Mouse (Mus musculus): Measurements from ENCODE around the gene Arhgap33. TPM values are rescaled to one million over a fixed set of nuclear protein-coding genes. Genes with fewer than 3 reads are reported as not detected.
A peak's percentile ranks its signal among the peaks of the same experiment; 100 is the strongest.
"Not testable (repeated sequence)": the region's sequence is repeated elsewhere in the genome, so short reads cannot be mapped to it uniquely, and the experiment has no call there.

The Arhgap33 gene
- polyA plus RNA-seq, 2 experiments = 1.3 to 7.1 TPM

DNA sequence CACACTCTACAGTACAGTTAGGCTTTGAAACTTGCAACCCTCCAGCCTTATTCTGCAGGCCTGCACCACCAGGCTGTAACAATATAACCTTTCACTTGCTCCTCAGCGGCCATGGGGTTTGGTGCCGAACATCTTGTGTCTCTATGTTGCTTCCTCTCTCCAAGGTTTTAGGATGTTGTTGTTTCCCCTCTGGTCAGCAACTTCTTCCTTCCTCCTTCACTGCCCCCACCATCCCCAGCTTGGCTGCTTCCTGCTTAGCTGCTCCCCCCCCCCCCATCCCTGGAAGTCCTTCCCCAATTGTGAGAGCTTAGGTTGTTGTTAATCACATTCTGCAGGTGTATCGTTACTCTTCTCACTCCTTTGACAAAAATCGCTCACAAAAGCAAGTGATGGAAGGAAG lies 26.8 kb downstream of the Arhgap33 start:
- H3K4me3 ChIP-seq (ENCODE audit: insufficient read depth in 1 of 2, low read depth in 2 of 2, low read length in 2 of 2) = no peak overlapping the region
- no peak for ATAC-seq (ENCODE audit: insufficient read depth)
- H3K36me3 ChIP-seq (replicated peaks; ENCODE audit: control insufficient read depth, insufficient read depth, low read depth) = no peaks in the 10 kb centered on the region
- 22% methylated on average over 4 of the region's 4 CpGs for WGBS (ENCODE audit: insufficient replicate concordance)
- H3K4me1 ChIP-seq (replicated peaks; ENCODE audit: control insufficient read depth in 2 of 2, insufficient read depth in 2 of 2, low read length in 1 of 2) = no peaks in the 10 kb centered on the region
- H3K4me2 ChIP-seq (ENCODE audit: low read depth) = no peak overlapping the region
- no peak for DNase-seq (ENCODE audit: low read depth in 3 of 3, low spot score in 3 of 3)
- H3K27ac ChIP-seq = no peak overlapping the region
- no peak overlapping the region for H3K9ac ChIP-seq (replicated peaks)
- no peaks in the 10 kb centered on the region for H3K9me3 ChIP-seq (ENCODE audit: control insufficient read depth, low read length)
- no peaks in the 10 kb centered on the region for H3K27me3 ChIP-seq (ENCODE audit: control insufficient read depth, insufficient read depth, low read length)
- no peak for TF ChIP-seq CTCF (IDR thresholded peaks at IDR 0.05; ENCODE audit: low read depth)
- no peak for TF ChIP-seq EP300 (IDR thresholded peaks at IDR 0.05; ENCODE audit: low read depth)

DNA sequence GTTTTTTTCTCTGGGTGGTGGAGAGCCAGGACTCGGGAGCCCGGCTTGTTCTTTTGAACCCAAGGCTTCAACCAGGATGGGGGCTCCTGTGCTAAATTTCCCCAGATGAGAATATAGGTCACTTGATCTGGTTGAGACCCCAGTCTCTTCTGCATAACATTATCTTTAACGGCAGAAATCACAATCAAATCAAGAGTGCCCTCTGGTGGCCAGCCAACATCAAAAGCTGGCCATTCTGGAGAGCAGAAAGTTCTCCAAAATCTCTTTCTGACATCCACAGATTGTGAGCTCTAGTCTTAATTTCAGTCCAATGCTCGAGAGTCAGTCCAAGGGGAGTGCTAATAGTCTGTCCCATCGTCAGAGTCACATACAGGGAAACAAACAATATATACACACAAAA lies 33.7 kb downstream of the Arhgap33 start:
- DNase-seq (ENCODE audit: low read depth in 3 of 3, low spot score in 3 of 3); H3K4me3 ChIP-seq (ENCODE audit: insufficient read depth in 1 of 2, low read depth in 2 of 2, low read length in 2 of 2); H3K27me3 ChIP-seq (ENCODE audit: control insufficient read depth, insufficient read depth, low read length); H3K4me2 ChIP-seq (ENCODE audit: low read depth); H3K9me3 ChIP-seq (ENCODE audit: control insufficient read depth, low read length); H3K27ac ChIP-seq; H3K36me3 ChIP-seq (replicated peaks; ENCODE audit: control insufficient read depth, insufficient read depth, low read depth); H3K9ac ChIP-seq (replicated peaks); ATAC-seq (ENCODE audit: insufficient read depth); H3K4me1 ChIP-seq (replicated peaks; ENCODE audit: control insufficient read depth in 2 of 2, insufficient read depth in 2 of 2, low read length in 1 of 2): not testable (repeated sequence)
- 41% methylated on average over 5 of the region's 5 CpGs for WGBS (ENCODE audit: insufficient replicate concordance)
- peak; percentile 31 for TF ChIP-seq CTCF (IDR thresholded peaks at IDR 0.05; ENCODE audit: low read depth)

DNA sequence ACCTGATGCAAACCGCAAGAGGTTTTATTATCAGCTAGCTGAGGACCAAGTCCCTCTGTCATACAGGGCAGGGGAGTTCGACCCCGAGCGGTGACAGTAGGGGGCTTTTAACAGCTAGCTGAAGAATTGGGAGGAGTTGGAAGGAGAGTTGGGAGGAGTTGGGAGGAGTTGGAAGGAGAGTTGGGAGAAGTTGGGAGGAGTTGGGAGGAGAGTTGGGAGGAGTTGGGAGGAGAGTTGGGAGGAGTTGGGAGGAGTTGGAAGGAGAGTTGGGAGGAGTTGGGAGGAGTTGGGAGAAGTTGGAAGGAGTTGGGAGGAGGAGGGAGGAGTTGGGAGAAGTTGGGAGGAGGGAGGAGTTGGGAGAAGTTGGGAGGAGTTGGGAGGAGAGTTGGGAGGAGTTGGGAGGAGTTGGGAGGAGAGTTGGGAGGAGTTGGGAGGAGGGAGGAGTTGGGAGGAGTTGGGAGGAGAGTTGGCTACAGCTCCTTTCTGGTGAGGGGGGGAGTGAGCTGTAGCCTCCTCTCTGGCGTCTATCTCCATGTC lies 39.3 kb downstream of the Arhgap33 start:
- H3K27me3 ChIP-seq (ENCODE audit: control insufficient read depth, insufficient read depth, low read length); H3K4me2 ChIP-seq (ENCODE audit: low read depth); H3K9ac ChIP-seq (replicated peaks); DNase-seq (ENCODE audit: low read depth in 3 of 3, low spot score in 3 of 3); H3K36me3 ChIP-seq (replicated peaks; ENCODE audit: control insufficient read depth, insufficient read depth, low read depth); H3K4me1 ChIP-seq (replicated peaks; ENCODE audit: control insufficient read depth in 2 of 2, insufficient read depth in 2 of 2, low read length in 1 of 2); H3K9me3 ChIP-seq (ENCODE audit: control insufficient read depth, low read length); H3K27ac ChIP-seq; H3K4me3 ChIP-seq (ENCODE audit: insufficient read depth in 1 of 2, low read depth in 2 of 2, low read length in 2 of 2); ATAC-seq (ENCODE audit: insufficient read depth): not testable (repeated sequence)
- WGBS (ENCODE audit: insufficient replicate concordance) = 38% methylated on average over 5 of the region's 5 CpGs

DNA sequence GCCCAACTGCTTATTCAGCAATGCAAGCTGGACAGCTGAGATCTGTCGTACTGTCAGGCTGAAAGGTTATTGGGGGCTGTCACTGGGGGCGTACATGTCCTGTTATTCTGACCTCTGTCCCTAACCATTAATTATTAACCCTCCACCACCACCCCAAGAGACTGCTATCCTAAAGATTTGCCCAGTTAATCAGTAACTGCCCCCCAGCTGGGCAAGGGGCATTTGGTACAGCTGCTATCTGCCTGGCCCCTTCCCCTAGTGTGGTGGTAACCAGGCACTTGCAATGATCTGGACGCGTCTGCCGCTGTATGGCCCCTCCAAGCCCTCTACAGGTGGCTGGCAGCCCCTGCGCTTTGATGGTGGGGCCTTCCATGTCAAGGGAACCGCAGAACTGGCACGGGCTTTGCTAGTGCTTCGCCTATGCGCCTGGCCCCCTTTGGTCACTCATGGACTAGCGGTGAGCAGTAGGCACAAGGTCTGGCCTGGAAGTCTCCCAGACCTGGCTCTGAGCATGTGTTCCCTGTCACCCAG lies 41.4 kb downstream of the Arhgap33 start, which contains the start of gene Prodh2:
Prodh2 (plus strand) TSS at position 222 of the 531 bp plus-strand sequence.
- H3K9ac ChIP-seq (replicated peaks) = no peak within 1 kb of the TSS

DNA sequence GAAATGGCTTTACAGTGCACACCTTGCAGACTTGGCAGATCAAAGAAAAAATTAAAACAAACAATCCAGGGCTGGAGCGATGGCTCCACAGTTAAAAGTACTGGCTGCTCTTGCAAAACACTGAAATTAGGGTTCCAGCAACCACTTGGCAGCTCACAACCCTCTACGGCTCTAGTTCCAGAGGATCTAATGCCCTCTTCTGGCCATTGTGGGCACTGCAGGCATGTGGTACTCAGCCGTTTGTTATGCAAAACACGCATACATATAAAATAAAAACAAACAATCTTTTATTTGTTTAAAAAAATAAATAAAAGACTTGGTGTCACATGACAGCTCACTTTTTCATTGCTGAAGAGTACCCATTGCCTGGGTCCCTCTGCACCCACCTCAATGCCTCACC lies 42.1 kb downstream of the Arhgap33 start:
- no peak overlapping the region for H3K27ac ChIP-seq
- H3K4me2 ChIP-seq (ENCODE audit: low read depth) = peak overlapping the region; percentile 28; the same call in 1 of the 2 replicates
- DNase-seq (ENCODE audit: low read depth in 3 of 3, low spot score in 3 of 3) = peak; percentile 34 to 45 (median 42)
- H3K4me1 ChIP-seq (replicated peaks; ENCODE audit: control insufficient read depth in 2 of 2, insufficient read depth in 2 of 2, low read length in 1 of 2) = no peaks in the 10 kb centered on the region
- TF ChIP-seq CTCF (IDR thresholded peaks at IDR 0.05; ENCODE audit: low read depth) (peak; percentile 87), EP300 (IDR thresholded peaks at IDR 0.05; ENCODE audit: low read depth) (no peak)
- no peak overlapping the region for H3K4me3 ChIP-seq (ENCODE audit: insufficient read depth in 1 of 2, low read depth in 2 of 2, low read length in 2 of 2)
- H3K9me3 ChIP-seq (ENCODE audit: control insufficient read depth, low read length) = no peaks in the 10 kb centered on the region
- no peaks in the 10 kb centered on the region for H3K36me3 ChIP-seq (replicated peaks; ENCODE audit: control insufficient read depth, insufficient read depth, low read depth)
- WGBS (ENCODE audit: insufficient replicate concordance) = 16% methylated on average over 4 of the region's 4 CpGs
- peak; percentile 9; the same call in 1 of the 2 replicates for ATAC-seq (ENCODE audit: insufficient read depth)
- no peak overlapping the region for H3K9ac ChIP-seq (replicated peaks)
- no peaks in the 10 kb centered on the region for H3K27me3 ChIP-seq (ENCODE audit: control insufficient read depth, insufficient read depth, low read length)

More for the DNA sequence above, 41.4 kb downstream of the Arhgap33 start, which contains the start of gene Prodh2:
- H3K27me3 ChIP-seq (ENCODE audit: control insufficient read depth, insufficient read depth, low read length) = no peaks in the 10 kb centered on the region
- DNase-seq (ENCODE audit: low read depth in 3 of 3, low spot score in 3 of 3) = peak; percentile 20 to 45 (median 40)
- 0 out of 2 replicates have a peak, but pooled peaks have one; percentile 27 for TF ChIP-seq CTCF (IDR thresholded peaks at IDR 0.05; ENCODE audit: low read depth)
- TF ChIP-seq EP300 (IDR thresholded peaks at IDR 0.05; ENCODE audit: low read depth) = no peak
- no peaks in the 10 kb centered on the region for H3K4me1 ChIP-seq (replicated peaks; ENCODE audit: control insufficient read depth in 2 of 2, insufficient read depth in 2 of 2, low read length in 1 of 2)
- H3K4me3 ChIP-seq (ENCODE audit: insufficient read depth in 1 of 2, low read depth in 2 of 2, low read length in 2 of 2) = peak within 1 kb of the TSS; percentile 46 to 49
- WGBS (ENCODE audit: insufficient replicate concordance) = 48% methylated on average over 11 of the region's 11 CpGs
- H3K27ac ChIP-seq = no peak within 1 kb of the TSS
- peak within 1 kb of the TSS; percentile 36 for H3K4me2 ChIP-seq (ENCODE audit: low read depth)
- peak; percentile 79 for ATAC-seq (ENCODE audit: insufficient read depth)
- no peaks in the 10 kb centered on the region for H3K36me3 ChIP-seq (replicated peaks; ENCODE audit: control insufficient read depth, insufficient read depth, low read depth)
- no peaks in the 10 kb centered on the region for H3K9me3 ChIP-seq (ENCODE audit: control insufficient read depth, low read length)

Data from liver, embryonic 14.5 days (tissue).